Mouse (Mus musculus): Measurements from ENCODE around the gene Dbh.
A peak's percentile ranks its signal among the peaks of the same experiment; 100 is the strongest.

Dbh gene

DNA sequence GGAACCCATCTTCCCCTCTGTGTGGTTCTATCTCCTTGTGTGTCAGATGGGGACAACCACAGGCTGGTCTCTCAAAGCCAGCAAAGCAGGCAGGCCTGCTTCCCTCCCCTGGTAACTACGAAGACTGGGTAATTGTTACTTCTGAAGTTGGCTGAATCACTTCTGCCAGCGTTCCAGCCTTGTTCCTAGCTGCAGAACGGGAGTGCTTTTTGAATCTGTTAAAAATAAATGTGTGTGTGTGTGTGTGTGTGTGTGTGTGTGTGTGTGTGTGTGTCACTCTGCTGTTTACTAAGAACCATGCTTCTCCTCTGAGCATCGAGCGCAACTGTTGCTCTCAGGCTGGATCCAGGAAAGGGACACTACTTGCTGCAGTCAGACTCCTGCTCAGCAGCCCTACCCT lies 1.2 kb upstream of the Dbh start:
- no peak for DNase-seq (ENCODE audit: low spot score)

DNA sequence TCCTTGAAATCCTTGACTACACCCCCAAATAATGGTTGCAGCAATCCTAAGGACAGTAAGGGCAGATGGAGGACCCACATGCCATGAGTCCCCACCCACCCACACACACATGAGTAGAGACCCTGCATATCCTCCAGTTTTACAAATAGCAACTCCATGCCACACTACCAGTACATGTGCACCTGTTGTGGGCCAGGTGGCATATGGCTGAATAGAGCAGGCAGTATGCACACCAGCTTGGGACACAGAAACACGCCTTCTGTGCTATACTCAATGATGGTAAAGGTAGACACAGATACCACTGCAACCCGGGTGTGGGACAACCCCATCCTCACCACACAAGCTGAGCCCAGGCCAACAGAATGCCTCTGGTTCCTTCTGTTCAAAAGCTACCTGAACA lies 1.0 kb downstream of the Dbh start:
- DNase-seq (ENCODE audit: low spot score) = no peak

DNA sequence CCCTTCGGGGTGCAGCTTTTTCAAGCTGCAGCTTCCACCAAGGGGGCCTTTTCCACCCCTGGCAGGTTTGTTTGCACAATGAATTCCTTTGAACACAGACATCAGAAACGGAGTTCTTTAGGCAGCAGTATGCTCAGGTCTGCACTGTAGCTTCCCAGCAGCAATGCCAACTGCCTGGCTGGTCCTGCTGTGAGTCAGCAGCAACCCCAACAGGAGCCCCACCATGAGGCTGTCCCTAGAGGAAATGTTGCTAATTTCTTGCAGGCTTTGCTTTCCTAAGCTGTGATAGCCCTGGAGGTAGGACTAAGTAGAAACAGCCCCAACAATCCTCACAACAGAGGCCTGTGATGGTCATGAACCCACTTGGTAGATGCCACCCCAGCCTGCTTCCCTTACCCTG lies 2.0 kb downstream of the Dbh start:
- no peak for DNase-seq (ENCODE audit: low spot score)

DNA sequence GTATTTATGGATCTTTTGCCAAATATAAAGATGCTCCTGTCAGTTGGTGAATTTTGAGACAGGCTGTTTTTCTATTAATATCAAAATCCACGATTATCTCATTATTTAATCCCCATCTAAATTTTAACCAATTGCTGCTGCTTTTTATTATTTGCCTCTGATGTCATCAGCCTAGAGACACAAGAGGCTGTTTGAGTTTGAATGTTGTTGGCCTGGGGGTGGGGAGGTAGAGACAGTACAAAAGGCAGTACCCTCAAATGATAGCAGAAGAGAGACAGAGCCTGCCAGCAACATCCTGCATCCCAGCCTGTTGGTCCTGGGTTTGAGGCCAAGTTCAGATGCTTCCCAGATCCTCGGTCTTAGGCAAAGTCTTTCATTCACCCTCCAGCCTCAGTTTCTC lies 9.2 kb downstream of the Dbh start:
- DNase-seq (ENCODE audit: low spot score) = no peak

DNA sequence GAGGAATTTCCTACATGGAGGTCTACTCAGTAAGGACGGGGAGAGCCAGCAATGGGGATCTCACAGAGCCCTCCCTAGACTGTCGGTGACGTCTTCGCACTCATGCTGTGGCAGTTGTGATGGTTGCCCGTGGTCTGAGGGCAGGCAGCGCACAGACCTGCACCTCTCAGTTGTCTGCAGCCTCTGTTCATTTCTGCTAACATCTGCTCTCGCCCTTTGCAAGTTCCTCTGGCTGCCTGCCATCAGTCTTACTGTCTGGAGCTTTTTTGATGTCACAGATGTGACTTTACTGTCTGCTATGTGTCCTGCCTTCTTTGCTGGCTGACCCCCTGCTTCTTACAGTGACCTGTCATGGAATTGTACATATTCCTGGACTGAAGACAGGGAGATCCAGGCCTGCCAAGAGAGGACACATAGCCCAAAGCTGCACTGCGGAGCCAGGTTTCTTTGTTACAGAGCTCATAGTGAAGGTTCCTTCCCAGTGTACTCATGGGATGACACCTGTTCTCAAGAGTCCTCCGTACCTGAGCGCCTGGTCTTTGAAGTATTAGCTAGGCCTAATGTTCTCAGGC lies 10.7 kb downstream of the Dbh start:
- peak; percentile 41 for DNase-seq (ENCODE audit: low spot score)

DNA sequence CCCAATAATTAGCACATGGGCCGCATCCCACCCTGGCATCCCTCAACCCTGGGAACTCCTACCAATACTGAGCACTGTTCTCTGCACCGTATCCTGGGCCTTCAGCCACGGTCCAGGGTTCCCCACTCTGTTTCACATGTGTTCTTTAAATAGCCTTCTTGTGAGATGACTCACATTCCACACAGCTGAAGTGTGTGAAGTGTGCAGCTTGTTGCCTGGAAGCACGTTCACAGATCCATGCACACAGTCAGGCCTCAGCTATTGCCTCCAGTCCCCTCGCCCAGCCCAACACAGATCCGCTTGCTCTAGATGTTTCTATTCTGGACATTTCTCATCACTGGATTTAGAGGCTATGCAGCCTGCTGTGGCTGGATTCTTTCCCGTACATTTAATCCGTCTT lies 14.1 kb downstream of the Dbh start:
- no peak for DNase-seq (ENCODE audit: low spot score)

DNA sequence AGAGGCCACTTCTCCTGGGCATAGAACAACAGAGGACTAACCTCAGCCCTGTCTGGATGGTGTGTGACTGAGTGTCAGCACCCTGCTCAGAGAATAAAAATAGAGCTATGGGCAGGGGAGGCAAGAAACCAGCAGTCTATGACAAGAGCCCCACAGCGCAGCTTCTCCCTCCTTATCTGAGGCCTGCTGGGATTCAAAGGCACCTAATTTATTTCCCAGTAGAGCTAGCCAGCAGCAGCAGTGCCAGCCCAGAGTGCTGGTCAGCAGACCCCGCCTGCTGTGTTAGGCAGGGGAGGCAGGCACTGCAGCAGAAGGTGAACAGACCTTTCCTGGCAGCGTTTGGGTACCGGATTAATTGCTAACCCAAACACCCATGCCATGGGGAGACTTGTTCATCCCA lies 16.9 kb downstream of the Dbh start:
- no peak for DNase-seq (ENCODE audit: low spot score)

DNA sequence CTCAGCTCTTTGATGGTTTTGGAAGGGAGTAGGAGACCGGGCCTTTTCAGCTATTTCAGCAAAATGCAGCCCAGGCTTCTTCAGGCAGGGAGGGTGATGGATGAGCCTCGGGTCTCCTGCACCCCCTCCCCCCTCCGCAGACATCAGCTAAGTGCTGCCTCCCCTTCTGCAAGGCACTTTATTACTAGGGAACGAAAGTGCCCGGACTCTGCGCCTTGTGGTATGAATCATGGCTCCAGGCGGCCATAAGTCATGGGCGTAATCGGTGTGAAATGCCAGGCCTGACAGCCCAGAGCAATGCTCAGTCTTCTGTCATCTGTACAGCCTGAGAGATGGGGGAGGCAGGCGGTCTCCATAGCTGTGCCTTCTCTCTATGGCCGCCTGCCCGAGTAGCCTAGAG lies 18.7 kb downstream of the Dbh start:
- no peak for DNase-seq (ENCODE audit: low spot score)

DNA sequence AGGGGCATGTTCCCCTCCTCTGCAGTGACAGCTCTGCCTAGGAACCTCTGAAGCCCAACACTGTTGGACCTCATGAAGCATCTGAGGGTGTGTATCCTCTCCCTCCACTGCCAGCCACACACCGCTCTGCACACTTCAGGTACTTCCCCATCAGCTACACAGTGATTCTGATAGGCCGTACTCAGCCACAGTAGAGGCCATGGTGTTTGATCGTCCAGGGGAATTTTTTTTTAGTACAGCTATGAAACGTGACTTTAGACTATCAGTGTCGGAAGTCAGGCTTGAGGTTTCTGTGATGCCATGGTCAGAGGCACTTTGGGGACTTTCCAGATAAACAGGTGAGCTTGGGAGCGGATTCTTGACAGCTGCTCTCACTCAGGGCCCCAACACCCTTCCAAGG lies 22.5 kb downstream of the Dbh start:
- no peak for DNase-seq (ENCODE audit: low spot score)

DNA sequence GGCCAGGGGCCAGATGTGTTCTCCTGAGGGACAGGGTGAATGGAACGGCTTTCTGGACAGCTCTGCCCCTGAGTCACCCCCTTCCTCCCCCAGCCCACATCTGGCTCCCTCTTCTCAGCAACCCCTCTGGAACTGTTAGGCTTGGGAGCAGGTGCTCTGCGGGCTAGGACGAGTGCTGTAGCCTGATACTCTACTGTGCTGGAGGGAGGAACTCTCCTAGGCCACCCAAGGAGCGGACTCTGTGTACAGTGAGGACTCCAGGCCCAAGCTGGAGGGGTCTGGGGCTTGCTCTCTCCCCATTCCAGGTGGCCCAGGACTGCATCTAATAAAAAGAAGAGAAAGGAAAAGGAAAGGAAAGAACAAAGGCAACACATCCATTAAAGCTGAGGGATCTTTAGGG lies 25.0 kb downstream of the Dbh start:
- no peak for DNase-seq (ENCODE audit: low spot score)

DNA sequence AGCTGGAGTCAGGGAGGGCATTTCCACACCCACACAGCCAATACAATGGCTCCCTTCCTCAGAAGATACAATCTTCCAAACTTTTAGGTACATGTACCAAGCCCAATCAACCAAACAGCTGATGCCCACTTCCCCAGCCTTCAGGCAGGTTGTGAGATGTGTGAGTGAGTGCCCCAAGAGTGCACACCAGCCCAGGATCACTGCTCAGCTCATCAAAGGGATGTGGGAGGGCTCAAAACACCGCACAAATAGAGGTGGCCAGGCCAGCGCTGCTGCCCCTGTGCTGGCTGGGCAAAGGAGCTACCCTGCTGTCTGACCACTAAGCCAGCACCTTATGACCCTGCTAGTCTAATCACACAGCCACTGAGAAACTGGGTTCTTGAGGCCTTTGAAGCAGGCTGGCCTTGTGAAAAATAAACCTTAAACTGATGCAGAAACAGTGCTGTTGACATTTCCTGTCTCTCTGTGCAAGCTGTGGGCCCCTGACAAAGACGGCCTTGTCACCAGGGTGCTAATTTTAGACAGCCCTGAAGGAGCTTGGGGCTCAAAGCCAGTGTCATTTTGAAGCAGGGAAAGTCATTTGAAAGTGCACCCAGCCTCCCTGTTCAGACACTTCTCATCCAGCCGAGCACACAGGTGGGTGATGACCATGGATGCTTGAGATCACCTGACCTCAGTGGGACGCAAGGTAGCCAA lies 33.7 kb downstream of the Dbh start:
- no peak for DNase-seq (ENCODE audit: low spot score)

DNA sequence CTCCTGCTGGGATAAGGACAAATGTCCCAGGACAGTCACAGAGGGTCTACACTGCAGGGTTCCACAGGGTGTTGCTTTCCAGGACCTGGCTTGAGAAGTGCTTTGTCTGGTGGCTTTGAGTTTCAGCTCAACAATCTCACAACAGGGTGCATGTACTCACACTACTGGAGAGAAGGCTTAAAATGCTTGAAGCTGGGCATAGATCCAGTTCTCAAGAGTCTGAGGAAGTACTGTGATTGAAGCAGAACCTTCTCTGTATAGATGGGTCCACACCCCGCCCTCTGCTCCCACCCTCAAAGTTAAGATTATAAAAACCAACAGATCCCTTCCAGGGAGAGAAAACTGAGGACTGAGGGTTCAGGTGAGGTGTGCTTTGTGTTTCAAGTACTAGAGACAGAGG lies 35.6 kb downstream of the Dbh start:
- DNase-seq (ENCODE audit: low spot score) = no peak

DNA sequence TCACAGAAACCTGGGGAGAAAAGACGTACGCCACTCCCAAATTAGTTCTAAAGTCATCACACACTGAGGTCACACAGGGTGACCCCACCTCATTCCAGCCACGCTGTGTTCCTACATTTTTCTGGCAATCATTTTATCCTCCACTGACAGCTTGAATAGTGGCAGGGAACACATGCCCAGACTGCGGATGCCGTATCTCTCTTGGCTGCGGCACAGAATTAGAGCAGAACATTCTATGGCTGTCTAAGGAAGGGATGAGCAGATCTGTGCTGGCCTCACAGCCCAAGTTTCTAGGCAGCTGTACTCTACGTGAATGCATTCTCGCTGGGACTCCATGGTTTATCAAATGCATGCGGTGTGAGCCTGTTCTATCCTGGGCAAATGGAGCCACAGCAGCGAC lies 40.6 kb downstream of the Dbh start:
- no peak for DNase-seq (ENCODE audit: low spot score)

DNA sequence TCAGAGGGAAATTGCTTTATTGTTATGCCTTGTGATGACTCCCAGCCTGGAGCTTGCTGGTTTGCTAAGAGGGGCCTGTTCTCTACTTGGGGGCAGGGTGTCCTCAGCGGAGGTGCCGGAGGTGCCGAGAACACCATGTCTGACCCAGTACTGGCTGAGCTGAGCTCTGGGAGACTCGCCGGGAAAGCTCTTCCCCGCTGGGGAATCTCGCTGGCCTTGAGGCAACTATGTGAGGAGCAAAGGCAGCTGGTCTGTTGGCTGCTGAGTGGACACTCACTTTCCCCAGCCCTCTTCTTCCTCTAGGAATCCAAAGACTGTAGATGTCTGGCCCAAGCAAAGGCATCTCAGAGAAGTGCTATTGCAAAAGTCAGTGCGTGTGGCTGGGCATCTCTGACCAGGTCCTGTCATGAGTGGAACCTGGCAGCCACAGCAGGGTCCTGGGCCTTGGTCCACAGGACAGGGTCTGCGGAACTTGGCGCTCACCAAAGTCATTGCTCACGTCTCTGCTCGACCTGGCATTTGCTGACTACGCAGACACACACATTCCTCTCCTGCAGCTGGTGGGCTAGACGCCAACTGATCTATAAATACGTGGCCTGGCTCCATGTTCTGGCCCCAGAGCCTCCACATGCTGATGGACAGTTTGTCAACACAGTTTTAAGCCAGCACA lies 41.2 kb downstream of the Dbh start:
- DNase-seq (ENCODE audit: low spot score) = peak; percentile 26

DNA sequence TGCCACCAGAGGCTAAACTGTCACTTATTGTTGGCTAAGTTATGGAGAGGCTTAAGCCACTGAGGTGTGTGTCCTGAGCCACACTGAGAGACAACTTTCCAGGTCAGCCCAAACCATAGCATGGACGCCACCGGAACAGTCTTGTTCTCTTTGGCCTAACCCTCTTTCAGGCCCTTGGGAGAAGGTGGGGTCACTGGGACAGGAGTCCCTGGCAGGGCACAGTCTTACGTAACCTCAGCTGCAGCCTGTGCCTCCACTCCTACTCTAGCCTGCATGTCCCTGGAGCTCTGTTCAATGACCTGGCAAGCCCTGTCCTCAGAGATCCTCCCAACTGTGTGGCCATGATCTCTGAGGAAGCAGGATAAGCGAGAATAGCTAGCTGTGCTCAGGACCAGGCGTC lies 42.1 kb downstream of the Dbh start:
- no peak for DNase-seq (ENCODE audit: low spot score)

DNA sequence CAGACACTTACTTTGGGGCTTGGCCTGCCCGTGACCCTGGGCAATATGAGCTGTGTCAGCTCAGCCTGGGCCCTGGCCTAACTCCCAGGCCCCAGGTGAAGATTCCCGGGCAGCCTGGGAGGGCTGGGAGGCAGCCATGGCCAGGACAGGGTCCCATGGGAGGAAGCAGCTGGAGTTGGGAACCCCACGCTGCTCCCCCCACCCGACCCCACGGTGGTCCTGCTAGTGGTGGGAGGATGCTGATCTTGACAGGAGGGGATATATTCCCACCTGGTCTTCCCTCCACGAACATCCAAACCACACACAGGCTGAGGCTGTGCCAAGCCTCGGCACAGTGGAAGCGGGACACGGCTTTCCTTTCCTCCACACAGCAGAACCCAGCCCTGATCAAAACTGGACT lies 44.3 kb downstream of the Dbh start:
- no peak for DNase-seq (ENCODE audit: low spot score)

DNA sequence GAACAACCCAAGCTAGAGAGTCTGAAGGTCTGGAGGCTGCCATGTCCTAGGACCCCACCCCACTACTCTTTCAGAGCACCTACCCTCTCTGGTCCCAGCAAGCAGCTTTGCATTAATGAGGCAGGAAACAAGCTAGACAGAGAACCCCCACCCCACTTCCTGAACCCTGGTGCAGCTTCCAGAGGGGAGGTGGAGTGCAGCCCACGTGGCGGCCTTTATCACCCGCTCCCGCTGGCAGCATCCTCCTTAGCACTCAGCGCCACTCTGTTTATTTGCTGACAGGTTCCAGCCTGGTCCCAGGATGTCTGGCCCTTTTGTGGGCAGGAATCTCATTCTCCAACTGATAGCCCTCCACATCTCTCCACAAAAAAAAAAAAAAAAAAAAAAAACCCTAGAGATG lies 44.8 kb downstream of the Dbh start:
- DNase-seq (ENCODE audit: low spot score) = no peak

DNA sequence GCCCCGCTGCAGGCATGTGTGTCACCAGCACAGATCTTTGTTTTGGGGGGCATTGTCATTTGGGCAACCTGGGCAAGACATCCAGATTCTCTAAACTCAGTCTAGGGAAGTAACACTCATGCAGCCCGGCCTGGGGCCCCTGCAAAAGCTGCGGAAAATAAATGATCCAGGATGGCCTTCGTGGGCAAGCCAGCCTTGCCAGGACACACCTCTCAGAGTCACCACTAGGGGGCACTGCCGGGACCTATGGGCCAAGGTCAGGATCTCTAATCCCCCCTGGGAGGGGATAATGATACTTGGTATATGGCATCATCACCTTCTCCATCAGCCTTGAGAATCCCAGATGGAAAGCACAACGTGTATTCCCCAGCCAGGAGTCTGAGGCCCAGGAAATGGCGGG lies 45.2 kb downstream of the Dbh start:
- DNase-seq (ENCODE audit: low spot score) = peak; percentile 32

DNA sequence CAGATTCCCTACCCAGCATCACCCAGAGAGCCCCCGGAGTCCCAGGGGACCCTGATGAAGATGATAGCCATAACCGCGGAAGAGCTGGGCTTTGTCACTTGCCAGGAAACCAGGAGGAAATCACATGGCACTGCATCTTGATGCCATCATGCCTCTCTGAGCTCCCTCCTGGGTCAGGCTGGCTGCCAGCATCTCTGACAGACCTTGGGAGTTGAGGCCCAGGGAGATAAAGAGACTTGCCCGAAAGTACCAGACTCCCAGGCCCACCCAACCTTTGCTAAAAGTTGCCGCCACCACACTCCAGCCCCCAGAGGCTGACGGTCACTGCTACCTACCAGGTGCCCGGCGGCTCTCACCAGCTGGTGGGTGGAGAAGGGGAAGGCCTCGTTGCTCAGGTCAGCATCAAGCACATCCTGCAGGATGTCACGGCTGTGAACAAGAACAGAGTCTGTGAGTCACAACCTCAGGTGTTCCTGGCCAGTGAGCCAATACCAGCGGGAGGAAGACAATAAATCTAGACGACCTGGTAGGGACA lies 45.7 kb downstream of the Dbh start:
- DNase-seq (ENCODE audit: low spot score) = no peak

DNA sequence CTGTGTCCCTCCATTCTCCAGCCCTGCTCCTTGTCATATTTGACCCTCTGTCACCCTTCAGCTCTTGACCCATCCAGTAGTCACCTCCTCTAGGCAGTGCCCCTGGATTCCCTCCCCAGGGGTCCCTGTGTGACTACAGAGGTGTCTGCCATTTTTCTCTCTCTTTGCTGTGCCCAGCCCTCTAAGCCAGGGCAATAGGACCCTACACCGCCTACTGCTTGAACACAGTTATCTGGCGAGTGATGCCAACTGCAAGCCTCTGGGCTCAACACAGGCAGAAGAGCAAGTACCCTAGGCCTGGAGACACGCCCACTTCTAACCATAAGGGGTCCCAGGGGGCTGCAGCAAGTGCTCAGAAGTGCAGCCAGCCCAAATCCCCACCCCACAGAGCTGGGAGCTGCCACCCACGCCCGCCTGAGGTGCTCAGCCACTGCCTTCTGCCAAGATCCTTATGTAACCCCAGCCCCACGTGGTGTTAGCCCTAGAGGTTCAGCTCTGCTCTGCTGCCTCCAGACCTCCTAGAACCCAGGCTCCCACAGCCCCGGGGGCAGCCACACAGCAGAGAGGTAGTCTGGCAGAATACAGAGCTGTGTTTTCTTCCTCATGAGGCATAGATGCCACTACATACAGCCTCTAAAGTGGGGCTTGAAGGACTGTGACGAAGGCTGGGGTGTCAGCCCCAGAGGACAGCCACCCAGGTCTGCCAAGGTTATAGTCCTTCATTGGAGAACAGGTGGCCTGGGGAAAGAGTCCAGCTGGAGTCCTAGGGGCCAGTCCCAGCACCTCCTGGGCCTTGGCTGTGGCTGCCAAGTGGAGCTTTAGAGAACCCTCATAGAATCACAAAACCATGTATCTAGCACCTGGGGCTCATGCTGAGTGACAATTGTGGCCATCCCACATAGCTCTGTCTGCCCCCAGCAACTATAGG lies 47.2 kb downstream of the Dbh start:
- no peak for DNase-seq (ENCODE audit: low spot score)

DNA sequence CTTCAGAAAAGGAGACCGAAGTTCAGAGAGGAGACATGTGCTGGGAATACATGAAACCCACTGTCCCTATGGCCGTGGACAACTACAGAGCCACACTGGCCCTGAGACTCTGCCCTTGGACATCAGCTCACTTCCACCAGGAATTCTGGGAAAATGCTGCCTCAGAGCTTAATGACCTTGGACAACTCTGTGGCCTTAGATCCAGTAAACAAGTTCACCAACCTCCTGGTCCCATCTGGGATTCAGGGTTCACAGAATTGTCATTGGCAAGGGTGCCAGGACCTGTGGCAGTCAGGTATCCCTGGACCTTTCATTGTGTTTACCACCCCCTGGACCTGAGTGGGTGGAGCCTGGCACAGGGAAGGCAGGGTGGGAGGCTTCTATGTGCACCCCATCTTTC lies 50.5 kb downstream of the Dbh start:
- no peak for DNase-seq (ENCODE audit: low spot score)

DNA sequence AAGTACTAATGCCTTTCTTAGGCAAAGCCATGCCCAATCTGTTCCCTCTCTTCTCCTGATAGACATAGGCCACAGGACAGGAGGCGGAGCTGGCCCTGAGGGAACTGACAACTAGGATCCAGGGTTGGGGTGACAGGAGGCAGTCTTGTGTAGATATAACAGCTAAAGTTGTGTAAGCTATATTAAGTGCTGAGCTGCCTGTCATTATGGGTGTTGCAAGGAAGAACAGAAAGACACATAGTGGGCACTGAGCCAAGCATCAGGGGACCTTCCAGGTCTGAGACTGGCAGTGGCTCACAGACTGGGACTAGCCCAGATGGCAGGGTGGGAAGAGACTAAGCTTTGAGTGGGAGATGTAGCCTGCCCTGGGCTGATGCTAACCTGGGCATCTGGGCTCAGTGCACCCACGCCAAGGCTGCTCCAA lies 53.1 kb downstream of the Dbh start:
- no peak for DNase-seq (ENCODE audit: low spot score)

DNA sequence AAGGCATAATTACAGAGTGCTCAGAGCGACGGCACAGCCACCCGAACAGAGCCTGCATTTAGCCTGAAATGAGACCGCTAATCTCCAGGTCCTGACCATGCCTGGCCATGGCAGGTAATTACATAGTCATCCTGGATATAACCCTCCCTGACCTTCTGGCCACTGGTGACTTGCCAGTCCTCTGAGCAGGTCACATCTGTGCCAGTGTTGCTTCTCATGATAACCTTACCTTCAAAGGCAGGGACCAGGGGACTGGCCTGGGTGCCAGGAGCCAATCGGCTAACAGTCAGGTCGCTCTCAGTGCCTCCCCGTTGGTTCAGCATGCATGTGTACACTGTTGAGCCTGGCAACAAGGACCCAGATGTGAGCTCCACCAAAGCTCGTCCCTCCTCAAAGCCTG lies 53.5 kb downstream of the Dbh start:
- no peak for DNase-seq (ENCODE audit: low spot score)

All from ovary, postnatal 14 days (tissue).